Mouse (Mus musculus) limb, embryonic 14.5 days (tissue): ENCODE measurements around the gene D030056L22Rik. TPM values are rescaled to one million over a fixed set of nuclear protein-coding genes. Genes with fewer than 3 reads are reported as not detected.
A peak's percentile ranks its signal among the peaks of the same experiment; 100 is the strongest.
"Not testable (repeated sequence)": the region's sequence is repeated elsewhere in the genome, so short reads cannot be mapped to it uniquely, and the experiment has no call there.

Experiments
- ATAC-seq: fragments of 200-750 bp; cut with Nextera tagmentation; 2 replicates; pipeline ENCODE4 v1.8.0; 2017; ENCODE audit warnings: low read depth, moderate number of reproducible peaks, moderate TSS enrichment; ENCODE audit not compliant: low FRiP score
- DNase-seq: peaks from one replicate; pipeline ENCODE4 v3.0.0-alpha.2; 2015; ENCODE audit warnings: low spot score
- H3K27ac ChIP-seq: fragments of 300-500 bp; sonication (generic); replicated peaks from 2 replicates; pipeline ENCODE4 v1.5.1; 2014; ENCODE audit warnings: low read depth, mild to moderate bottlenecking, low read length, moderate library complexity, mixed read lengths
- H3K27me3 ChIP-seq: fragments of 300-500 bp; sonication (generic); 2 replicates; pipeline ENCODE4 v1.6.1; 2014; ENCODE audit warnings: low read length, mixed read lengths; ENCODE audit not compliant: control insufficient read depth, insufficient read depth
- H3K36me3 ChIP-seq: fragments of 300-500 bp; sonication (generic); 2 replicates; pipeline ENCODE4 v1.6.1; 2014; ENCODE audit warnings: mild to moderate bottlenecking, low read length, moderate library complexity, mixed read lengths; ENCODE audit not compliant: control insufficient read depth, insufficient read depth
- H3K4me1 ChIP-seq: fragments of 300-500 bp; sonication (generic); 2 replicates; pipeline ENCODE4 v1.6.1; 2014; ENCODE audit warnings: antibody characterized with exemption, low read length, mixed read lengths; ENCODE audit not compliant: control insufficient read depth, insufficient read depth
- H3K4me2 ChIP-seq: fragments of 300-500 bp; sonication (generic); replicated peaks from 2 replicates; pipeline ENCODE4 v1.6.1; 2014; ENCODE audit warnings: low read depth, mild to moderate bottlenecking, low read length, moderate library complexity; ENCODE audit not compliant: severe bottlenecking
- H3K4me3 ChIP-seq: fragments of 300-500 bp; sonication (generic); replicated peaks from 2 replicates; pipeline ENCODE4 v1.5.1; 2014; ENCODE audit warnings: low read length
- H3K9ac ChIP-seq: fragments of 300-500 bp; sonication (generic); 2 replicates; pipeline ENCODE4 v1.6.1; 2014; ENCODE audit warnings: mild to moderate bottlenecking, low read depth, low read length, moderate library complexity; ENCODE audit not compliant: severe bottlenecking
- H3K9me3 ChIP-seq: fragments of 300-500 bp; sonication (generic); 2 replicates; pipeline ENCODE4 v1.6.1; 2016; ENCODE audit warnings: low read length; ENCODE audit not compliant: control insufficient read depth
- POLR2A ChIP-seq: fragments of 200-500 bp; IDR thresholded peaks from 2 replicates; pipeline ENCODE4 v1.8.0; 2012; ENCODE audit warnings: inconsistent platforms, mild to moderate bottlenecking, moderate library complexity, borderline replicate concordance; ENCODE audit not compliant: insufficient read depth, insufficient read length; ENCODE audit errors: extremely low read depth
- WGBS: fragments of 180-500 bp; shearing (Covaris S2); extraction: QIAGEN DNeasy Blood & Tissue Kit; methylation state at CpG from one replicate; pipeline ENCODE4 v1.1.7; 2014; 5-methylcytosine and 5-hydroxymethylcytosine counted together
- polyA plus RNA-seq, 2 experiments: library from polyadenylated mRNA; depleted of rRNA in 1 of 2; stranded (reverse) in 1 of 2; unstranded in 1 of 2; fragments of >200 nt; fragmentation: Nextera tagmentation in 1 of 2; extraction: Ambion mirVana in 1 of 2; gene quantifications; 2 replicates each; pipeline versions ENCODE4 v1.2.1 to v1.2.3; 2012 to 2014

The D030056L22Rik gene
- polyA plus RNA-seq, 2 experiments = 24.8 to 26.7 TPM

GRCm38 (mm10) chr19:18712153-18712865 is 684 bp upstream of the D030056L22Rik start:
- DNase-seq = no peak
- H3K9ac ChIP-seq = peak overlapping the region; percentile 81
- H3K27ac ChIP-seq = peak overlapping the region; percentile 96
- no peaks in the 10 kb centered on the region for H3K27me3 ChIP-seq
- no peak; the same call in 1 of the 2 replicates for TF ChIP-seq POLR2A
- H3K9me3 ChIP-seq = no peaks in the 10 kb centered on the region
- peaks cover 15% of the 10 kb centered on the region for H3K4me1 ChIP-seq
- H3K36me3 ChIP-seq = no peaks in the 10 kb centered on the region
- ATAC-seq = no peak
- 61% methylated on average over 16 of the region's 16 CpGs for WGBS
- peak overlapping the region; percentile 79 for H3K4me3 ChIP-seq
- peak overlapping the region; percentile 82 for H3K4me2 ChIP-seq

GRCm38 (mm10) chr19:18713357-18713756 is 364 bp downstream of the D030056L22Rik start:
- ATAC-seq (peak; percentile 49), DNase-seq (peak; percentile 8)
- not testable (repeated sequence) for H3K27me3 ChIP-seq, H3K36me3 ChIP-seq, H3K9me3 ChIP-seq
- 0% methylated on average over 37 of the region's 46 CpGs for WGBS
- H3K4me1 ChIP-seq = peaks cover 15% of the 10 kb centered on the region
- H3K27ac ChIP-seq = peak overlapping the region; percentile 96; the same call in 1 of the 2 replicates
- H3K4me3 ChIP-seq = peak overlapping the region; percentile 79
- peak overlapping the region; percentile 81 for H3K9ac ChIP-seq
- peak overlapping the region; percentile 82 for H3K4me2 ChIP-seq

GRCm38 (mm10) chr19:18716374-18716773 is 3.4 kb downstream of the D030056L22Rik start:
- H3K36me3 ChIP-seq = peaks cover 13% of the 10 kb centered on the region
- peak; percentile 83 for DNase-seq
- peaks cover 15% of the 10 kb centered on the region for H3K4me1 ChIP-seq
- H3K9me3 ChIP-seq = no peaks in the 10 kb centered on the region
- TF ChIP-seq POLR2A = no peak
- H3K4me2 ChIP-seq = no peak overlapping the region
- 32% methylated on average over 1 of the region's 1 CpGs for WGBS
- no peak overlapping the region for H3K27ac ChIP-seq
- H3K27me3 ChIP-seq = no peaks in the 10 kb centered on the region
- ATAC-seq = no peak
- no peak overlapping the region for H3K4me3 ChIP-seq
- no peak overlapping the region for H3K9ac ChIP-seq

- DNase-seq (no peak), ATAC-seq (no peak)
- no peaks in the 10 kb centered on the region for H3K4me1 ChIP-seq
- H3K4me2 ChIP-seq = no peak overlapping the region
- H3K27me3 ChIP-seq = no peaks in the 10 kb centered on the region
- H3K4me3 ChIP-seq = no peak overlapping the region
- no peak for TF ChIP-seq POLR2A
- H3K9me3 ChIP-seq = no peaks in the 10 kb centered on the region
- H3K36me3 ChIP-seq = peaks cover 13% of the 10 kb centered on the region
- no peak overlapping the region for H3K9ac ChIP-seq
- H3K27ac ChIP-seq = no peak overlapping the region
- 94% methylated on average over 3 of the region's 3 CpGs for WGBS
Measured at GRCm38 (mm10) chr19:18720337-18720736, 7.3 kb downstream of the D030056L22Rik start.

- Histone ChIP-seq H3K4me1 (no peaks in the 10 kb centered on the region), H3K27me3 (no peaks in the 10 kb centered on the region), H3K4me3 (no peak overlapping the region), H3K9ac (no peak overlapping the region), H3K27ac (no peak overlapping the region), H3K9me3 (no peaks in the 10 kb centered on the region), H3K36me3 (no peaks in the 10 kb centered on the region), H3K4me2 (no peak overlapping the region)
- DNase-seq = no peak
- 86% methylated on average over 2 of the region's 2 CpGs for WGBS
- TF ChIP-seq POLR2A = no peak
- ATAC-seq = no peak
Measured at GRCm38 (mm10) chr19:18725186-18725585, 12.2 kb downstream of the D030056L22Rik start.
